Mouse (Mus musculus): Measurements from ENCODE around the gene Tsg101.

GRCm38 (mm10) chr7:46931370-46931769 lies 11.6 kb upstream of the Tsg101 start:
- TF ChIP-seq POLR2A (IDR thresholded peaks at IDR 0.05; ENCODE audit: low read depth, low read length) = no peak
- TF ChIP-seq CTCF (IDR thresholded peaks at IDR 0.05; ENCODE audit: extremely low read depth, insufficient read length, insufficient replicate concordance, low read depth, low read length) = no peak

All from small intestine, adult 2 months (tissue).